Mouse (Mus musculus): ENCODE data around the gene Kynu. TPM values are rescaled to one million over a fixed set of nuclear protein-coding genes. Genes with fewer than 3 reads are reported as not detected.

Kynu gene
- total RNA-seq (2014; fragmentation: Nextera tagmentation) = not detected in 2 replicates
- total RNA-seq (2017) = 0.04 TPM in 1 of 2 replicates, not detected in the other

DNA sequence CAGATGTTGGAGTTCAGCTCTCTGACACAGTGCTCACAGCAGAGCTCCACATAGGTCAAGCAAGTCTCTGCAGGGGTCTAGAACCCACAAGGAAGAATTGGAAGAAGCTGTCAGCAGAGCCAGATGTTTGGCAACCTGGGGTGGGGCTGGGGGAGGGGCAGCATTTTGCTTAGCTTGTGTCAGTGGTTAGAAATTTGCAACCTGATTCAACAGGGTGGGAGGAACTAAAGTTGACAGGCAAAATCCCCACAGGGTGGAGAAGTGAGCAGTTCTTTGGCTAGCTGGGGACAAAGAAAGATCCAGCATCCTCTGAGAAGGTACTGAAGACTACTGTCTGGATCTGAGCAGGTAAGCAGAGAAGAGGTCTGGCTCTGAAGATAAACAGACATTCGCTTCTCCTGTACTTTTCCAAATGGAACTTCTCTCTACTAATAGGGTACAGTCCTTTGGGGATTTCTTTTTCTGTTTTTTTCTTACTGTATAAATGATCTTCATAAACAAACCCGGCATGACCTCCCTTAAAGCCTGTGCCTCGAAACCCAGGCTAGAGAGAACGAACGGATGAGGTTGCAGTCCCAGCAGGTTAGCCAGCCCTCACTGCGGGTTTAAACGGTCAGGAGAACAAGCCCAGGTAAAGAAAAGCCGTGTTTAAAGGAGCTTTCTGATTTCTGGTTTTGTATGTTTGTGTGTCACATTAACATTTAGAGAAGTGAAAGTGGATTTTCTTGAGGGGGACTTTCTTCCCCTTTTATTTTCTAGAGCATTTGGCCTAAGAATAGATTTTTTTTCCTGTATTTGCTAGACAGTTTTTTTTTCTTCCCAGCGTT is at the start of gene Kynu:
TSS of gene Kynu (plus strand) at position 268 of the 827 bp plus-strand sequence.
- peak; percentile 89 for ATAC-seq (replicated peaks; ENCODE audit: poor library complexity, severe bottlenecking)

DNA sequence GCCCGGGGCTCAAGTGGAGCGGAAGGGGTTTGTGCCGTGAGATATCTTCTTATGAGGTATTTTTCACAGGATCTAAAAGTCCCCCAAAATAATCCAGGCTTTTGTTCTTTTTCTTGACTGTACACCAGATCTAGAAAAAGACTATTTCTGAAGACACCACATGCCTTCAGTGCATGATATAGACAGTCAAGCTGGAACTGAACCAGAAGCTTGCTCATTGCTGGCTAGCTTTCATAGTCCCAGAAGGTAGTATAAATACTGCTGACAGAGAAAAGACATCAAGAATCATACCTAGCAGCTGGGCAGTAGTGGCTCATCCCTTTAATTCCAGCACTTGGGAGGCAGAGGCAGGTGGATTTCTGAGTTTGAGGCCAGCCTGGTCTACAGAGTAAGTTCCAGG is 48.9 kb upstream of the Kynu start:
- ATAC-seq (replicated peaks; ENCODE audit: poor library complexity, severe bottlenecking) = no peak

DNA sequence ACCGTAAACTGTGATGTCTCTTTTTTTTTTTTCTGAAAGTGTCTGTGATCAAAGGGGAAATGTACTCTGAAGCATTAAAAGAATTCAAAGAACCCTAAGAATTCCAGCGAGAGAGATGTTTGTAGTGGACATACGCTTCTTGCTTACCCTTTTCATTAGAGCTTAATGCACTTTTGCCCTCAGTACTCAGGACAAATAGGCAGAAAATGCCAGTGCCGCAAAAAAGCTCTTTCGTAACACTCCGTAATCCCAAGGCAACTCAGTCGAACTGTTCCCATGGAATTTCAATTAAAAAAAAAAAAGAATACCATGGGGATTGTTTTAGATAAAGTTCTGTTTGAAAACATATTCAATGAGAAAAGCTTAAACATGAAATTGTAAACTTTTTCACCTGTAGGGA is 41.3 kb upstream of the Kynu start:
- no peak for ATAC-seq (replicated peaks; ENCODE audit: poor library complexity, severe bottlenecking)

DNA sequence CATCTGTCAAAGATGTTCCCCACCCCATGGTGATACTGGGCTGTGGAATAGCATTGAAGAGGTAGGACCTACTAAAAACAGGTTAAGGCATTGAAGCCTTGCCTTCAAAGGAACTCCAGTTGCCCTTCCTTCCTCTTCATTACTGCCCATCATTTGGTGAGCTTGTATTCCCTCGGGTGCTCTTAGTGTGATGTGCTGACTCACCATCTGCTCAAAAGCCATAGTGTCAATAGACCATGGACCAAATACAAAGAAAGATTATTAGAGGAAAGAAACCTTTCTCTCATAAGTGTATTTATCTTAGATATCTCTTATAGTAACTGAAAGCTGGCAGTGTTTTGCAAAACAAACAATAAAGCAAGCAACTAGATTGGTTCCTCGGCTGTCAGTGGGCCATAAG is 20.7 kb upstream of the Kynu start:
- no peak for ATAC-seq (replicated peaks; ENCODE audit: poor library complexity, severe bottlenecking)

DNA sequence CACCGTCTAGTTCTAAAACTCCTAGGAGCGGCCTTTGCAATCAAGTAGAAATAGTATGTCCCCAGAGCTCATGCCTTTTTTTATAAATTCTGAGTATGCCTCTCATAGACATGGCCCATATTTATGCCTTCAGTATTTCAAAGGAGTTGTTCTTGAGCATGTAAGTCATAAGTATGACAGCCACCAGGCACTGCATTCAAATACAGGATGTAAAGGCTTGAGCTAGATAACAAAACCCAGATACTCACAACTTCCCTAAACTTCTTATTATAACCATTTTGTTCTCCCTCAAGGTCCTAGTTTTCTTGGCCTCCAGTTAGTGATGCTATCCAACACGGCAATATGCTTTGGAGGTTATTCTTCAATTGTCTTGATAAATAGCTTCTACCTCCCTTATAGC is 12.5 kb upstream of the Kynu start:
- ATAC-seq (replicated peaks; ENCODE audit: poor library complexity, severe bottlenecking) = no peak

DNA sequence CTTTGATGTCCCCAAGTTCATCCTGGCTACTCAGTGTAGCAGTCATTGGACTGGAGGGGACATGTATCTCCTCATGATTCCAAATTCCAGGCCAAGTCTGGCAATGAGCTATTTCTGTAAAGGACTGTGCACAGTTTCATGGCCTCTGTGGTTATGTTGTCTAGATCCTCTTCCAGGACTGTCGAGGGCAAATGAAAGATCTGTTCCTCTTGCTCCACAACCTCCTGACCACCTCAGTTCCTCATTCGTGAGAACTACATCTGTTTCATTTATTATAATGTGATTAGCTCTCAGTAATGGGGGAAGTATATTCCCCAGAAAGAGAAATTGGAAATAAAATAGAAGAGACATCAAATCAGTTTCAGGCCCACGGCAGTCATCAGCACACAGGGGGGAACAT is 9.5 kb upstream of the Kynu start:
- peak; percentile 99 for ATAC-seq (replicated peaks; ENCODE audit: poor library complexity, severe bottlenecking)

DNA sequence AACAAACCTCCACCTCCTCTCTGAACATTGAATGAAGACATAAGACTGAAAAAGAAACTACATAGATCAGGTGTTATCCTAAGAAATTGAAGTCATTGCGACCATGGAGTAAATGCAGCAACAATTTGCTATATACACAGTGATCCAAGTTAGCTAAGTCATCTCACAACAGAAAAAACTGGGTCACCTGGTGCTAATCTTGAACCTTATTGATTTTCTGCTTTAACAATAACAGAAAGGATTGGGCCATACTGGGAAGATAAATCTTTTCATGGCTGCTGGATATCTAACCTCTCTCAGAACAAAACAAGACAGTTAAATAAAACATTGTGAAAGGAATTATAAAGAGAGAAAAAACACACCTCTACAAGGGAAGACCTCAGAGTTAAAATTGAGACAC is 8.7 kb upstream of the Kynu start:
- ATAC-seq (replicated peaks; ENCODE audit: poor library complexity, severe bottlenecking) = no peak

DNA sequence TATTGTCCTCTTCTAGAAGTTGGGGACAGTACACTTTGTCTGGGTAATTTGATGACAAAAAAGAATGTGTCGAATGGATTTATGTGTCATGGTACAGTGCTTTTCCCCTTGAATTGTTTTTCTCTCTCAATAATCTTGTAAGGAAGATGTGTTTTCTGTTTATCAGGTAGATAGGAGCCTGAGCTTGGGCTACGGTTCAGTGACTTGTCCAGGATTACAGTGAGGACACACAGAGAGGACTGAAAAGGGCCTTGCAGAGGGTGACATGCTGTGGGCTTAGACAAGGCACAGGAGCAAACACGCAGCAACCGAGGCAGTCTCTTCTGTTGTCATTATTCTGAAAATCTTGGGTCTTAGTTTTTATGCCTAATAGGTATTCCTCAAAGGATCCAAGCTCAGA is 913 bp upstream of the Kynu start:
- no peak for ATAC-seq (replicated peaks; ENCODE audit: poor library complexity, severe bottlenecking)

DNA sequence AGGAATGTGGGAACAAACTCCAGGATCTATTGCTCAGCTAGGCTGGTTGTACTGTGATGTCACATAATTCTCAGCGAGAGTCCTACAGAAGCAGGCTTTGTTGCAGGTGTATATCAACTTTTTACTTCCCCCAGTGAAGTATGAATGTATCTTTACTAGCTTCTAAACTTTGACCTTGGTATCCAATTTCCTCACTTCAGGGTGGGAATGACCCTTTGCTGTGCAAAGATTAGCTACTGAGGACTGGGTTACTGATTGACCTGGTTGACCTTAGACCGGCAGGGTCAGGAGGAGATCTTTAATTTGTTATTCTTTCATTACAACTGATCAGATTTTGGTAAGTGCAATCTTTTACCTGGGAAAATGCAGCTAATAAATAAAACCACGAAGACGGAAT is 758 bp downstream of the Kynu start:
- peak; percentile 51 for ATAC-seq (replicated peaks; ENCODE audit: poor library complexity, severe bottlenecking)

DNA sequence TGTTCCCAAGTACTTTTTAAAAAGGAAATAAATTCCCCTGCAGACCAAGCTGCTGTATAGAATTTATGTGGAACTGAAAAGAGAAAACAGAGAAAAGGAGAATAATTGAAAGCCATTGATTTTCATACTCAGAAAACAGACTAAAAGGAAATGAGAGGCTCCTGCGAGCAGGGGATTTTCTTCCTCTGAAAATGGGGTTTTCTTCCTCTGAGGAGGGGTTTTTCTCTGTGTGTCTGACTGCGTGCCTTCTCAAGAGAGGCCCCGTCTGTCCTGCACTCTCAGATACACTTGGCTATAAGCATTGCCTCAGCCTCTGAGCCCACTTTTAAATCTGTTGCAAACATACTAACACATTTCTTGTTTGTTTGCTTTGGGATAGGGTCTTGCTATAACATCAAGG is 1.9 kb downstream of the Kynu start:
- ATAC-seq (replicated peaks; ENCODE audit: poor library complexity, severe bottlenecking) = no peak

DNA sequence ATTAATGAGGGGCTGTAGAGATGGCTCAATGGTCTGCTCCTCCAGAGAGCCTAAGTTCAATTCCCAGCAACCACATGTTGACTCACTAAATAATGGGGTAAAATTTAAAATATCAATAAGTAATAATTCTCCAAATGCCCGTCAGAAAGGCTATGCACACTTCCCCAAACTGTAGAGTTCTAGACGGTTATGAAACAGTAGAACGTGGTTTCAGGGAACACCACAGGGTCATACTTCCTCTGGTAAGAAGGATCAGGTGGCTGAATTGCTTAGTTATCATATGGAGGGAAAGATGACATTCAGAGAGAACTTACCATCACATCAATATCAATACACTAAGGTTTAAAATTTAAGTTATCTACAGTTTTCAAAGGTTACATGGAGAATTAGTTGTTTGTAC is 6.1 kb downstream of the Kynu start:
- peak; percentile 96 for ATAC-seq (replicated peaks; ENCODE audit: poor library complexity, severe bottlenecking)

DNA sequence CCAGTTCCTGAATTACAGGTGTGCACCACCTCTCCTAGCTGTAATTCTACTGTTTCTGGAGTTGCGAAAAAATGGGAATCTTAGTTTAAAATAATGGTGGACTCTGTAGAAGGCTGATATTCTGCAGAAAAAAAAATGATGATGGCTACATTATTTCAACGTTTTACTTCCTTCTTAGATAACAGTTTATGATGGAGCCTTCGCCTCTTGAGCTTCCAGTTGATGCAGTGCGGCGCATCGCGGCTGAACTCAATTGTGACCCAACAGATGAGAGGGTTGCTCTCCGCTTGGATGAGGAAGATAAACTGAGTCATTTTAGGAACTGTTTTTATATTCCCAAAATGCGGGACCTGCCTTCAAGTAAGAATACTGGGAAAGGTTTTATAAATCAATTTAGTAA is 7.7 kb downstream of the Kynu start:
- ATAC-seq (replicated peaks; ENCODE audit: poor library complexity, severe bottlenecking) = no peak

DNA sequence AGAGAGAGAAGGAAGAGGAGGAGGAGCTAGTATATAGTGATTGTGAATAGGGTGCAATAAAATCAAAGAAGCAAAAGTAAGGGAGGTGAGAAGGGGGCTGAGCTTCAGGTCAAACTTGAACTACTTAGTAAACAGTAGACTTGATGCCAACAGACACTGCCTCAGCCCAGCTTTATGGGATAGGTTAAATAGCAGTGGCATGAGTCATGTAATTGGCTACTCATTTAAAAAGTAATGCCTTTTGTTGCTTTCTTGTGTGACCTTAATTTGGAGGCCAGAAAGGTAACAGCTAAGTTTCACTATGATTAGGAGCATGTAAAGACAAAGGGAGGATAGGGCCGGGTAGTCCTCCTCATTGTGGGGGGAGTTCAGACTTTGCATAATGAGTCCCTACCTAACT is 13.3 kb downstream of the Kynu start:
- no peak for ATAC-seq (replicated peaks; ENCODE audit: poor library complexity, severe bottlenecking)

DNA sequence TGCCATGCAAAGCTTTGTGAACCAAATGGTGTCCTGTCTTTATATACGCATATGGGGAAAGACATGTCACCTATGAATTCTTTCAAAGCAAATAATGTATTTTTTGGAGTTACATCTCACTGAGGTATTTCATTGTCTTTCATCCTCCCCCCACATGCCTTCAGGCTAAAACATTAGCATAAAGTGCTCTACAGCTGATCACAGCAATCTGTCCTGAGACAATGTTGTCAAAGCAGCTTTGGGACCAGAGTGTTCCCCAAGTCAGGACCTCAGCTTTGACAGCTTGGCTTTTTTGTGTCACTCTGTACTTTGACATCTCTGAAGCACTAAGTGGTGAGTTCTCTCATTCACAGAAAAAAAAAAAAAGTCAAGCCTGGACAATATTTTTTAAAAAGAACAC is 18.4 kb downstream of the Kynu start:
- ATAC-seq (replicated peaks; ENCODE audit: poor library complexity, severe bottlenecking) = no peak

DNA sequence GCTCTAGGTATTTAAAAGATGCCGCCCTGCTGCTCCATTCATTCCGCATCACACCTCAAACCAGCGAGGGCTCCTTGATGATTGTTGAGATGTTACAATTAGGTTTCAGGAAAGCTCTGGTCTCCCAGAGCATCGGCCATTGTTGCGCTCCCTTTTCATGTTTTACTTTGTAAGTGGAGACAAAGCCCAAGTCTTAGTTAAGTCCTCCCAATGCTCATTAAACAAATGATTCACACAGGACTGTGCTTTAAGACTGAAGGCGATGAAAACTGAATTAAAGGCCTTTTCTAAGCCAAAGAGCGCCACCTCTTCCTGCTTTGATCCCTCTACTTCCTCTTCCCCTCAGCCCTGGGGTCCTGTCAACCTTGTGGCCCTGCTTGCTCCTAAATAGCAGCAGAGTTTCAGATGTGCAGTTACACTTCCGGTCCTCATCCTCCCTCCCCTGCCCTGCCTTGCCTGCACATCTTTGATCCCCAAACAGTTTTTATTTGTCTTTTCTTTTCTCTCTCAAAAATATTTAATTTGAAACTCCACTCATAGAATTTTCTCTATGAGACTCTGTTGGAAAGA is 28.2 kb downstream of the Kynu start:
- ATAC-seq (replicated peaks; ENCODE audit: poor library complexity, severe bottlenecking) = no peak

DNA sequence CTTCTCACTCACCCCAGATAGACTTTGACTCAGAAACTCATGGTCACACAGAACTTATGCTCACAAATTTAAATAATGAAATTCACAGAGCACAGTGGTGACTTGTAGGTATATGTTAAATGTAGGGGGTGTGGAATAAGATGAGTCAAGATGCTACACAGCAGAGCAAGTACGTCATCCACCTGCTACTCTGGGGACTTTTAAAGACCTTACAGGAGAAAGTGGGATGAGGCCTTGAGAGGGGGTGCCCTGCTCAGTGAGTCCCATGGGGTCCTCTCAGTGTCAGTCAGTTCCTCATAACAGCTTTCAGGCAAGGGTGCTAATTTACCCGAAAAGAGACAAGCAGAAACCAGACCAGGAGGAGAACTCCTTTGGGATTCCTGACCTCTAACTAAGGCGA is 30.4 kb downstream of the Kynu start:
- no peak for ATAC-seq (replicated peaks; ENCODE audit: poor library complexity, severe bottlenecking)

DNA sequence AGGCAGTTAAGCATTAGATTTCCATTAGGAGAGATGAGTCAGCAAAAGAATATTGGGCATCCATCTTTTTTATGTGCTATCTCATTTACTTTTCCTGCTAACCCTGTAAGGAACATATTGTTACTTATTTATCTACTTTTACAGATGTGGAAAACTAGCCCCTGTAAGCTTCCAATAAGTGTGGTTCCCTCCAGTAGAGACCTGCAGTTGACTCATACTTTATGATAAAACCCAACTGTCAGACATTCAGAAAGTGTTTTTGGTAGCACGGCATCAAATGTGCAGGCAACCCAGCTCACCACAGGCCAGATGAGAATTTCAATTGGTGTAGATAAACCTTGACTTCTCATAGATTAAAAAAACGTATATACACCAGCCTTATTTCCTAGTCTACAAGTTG is 32.7 kb downstream of the Kynu start:
- no peak for ATAC-seq (replicated peaks; ENCODE audit: poor library complexity, severe bottlenecking)

DNA sequence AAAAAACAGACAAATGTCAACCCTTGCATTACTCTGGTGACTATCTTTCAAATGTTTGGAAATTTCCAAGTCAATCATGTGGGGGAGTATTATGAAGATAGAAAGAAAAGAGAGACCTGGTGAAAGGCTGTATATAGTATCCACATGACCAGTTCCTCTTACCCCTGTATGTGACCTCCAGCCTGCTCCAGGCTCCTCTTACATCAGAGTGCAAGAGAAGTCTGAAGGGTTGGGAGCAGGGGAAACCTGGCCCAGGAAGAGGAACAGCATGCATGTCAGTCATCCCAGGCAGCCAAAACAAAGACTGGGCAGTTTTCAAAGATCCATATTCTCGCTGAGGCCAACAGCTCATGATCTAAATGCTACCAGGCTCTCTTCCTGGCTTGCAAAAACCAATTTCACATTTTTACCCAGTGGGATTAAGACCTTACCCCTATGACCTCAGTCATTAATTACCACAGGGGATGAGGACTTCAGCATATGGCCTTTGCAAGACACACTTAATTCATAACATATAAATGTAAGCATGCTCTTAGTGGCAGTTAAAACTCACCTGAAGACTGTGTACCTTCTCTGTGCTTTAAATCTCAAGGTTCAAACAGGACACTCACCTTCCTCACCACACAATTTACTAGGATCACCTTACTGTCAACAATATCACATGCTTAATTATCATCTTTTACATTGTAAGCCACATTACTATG is 37.0 kb downstream of the Kynu start:
- ATAC-seq (replicated peaks; ENCODE audit: poor library complexity, severe bottlenecking) = no peak

DNA sequence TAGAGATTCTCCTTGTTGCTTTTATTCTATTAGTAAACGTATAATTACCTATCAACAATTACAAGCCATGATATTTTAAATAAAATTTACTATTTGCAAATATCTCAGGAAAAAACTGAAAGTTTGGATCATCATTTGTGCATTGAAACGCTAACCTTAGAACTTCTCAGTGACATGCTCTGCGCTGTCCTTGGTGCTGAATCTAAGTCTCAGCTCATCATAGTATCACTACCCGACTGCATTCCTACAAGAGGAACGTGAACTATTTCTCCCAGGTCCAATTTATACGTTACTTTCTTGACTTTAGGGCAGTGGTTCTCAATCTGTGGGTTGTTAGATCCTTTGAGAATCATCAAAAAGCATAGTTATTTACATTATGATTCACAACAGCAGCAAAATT is 58.4 kb downstream of the Kynu start:
- peak; percentile 48; the same call in 1 of the 2 replicates for ATAC-seq (replicated peaks; ENCODE audit: poor library complexity, severe bottlenecking)

DNA sequence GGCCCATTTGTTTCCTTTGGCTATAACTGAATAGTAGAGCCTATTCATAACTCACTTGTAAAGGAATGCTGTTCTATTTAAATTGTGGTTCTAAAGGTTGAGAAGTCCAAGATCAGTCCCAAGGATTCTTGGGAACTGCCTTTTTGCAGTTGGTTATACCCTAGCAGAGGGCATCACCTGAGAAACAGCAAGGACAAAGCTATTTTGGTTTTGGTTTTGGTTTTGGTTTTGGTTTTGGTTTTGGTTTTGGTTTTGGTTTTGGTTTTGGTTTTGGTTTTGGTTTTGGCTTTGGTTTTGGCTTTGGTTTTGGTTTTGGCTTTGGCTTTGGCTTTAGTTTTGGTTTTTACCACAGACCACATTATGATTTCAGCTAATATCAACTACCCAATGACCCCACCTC is 66.0 kb downstream of the Kynu start:
- ATAC-seq (replicated peaks; ENCODE audit: poor library complexity, severe bottlenecking) = no peak

DNA sequence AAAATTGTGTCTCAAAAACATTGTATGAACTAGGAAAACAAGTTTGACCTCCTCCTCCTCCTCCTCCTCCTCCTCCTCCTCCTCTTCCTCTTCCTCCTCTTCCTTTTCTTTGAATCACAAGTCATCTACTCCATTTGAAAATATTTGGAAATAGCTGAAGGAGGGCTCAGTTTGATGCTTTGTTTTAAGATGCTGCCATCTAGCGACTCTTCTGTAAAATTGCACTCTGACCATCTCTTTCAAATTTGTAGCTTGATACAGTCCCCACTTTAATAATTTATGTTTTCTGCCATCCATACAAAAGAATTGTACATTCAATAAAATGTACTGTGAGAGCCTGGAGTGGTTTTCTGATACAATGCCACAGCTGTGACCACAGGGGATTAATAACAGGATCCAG is 67.7 kb downstream of the Kynu start:
- peak; percentile 52 for ATAC-seq (replicated peaks; ENCODE audit: poor library complexity, severe bottlenecking)

DNA sequence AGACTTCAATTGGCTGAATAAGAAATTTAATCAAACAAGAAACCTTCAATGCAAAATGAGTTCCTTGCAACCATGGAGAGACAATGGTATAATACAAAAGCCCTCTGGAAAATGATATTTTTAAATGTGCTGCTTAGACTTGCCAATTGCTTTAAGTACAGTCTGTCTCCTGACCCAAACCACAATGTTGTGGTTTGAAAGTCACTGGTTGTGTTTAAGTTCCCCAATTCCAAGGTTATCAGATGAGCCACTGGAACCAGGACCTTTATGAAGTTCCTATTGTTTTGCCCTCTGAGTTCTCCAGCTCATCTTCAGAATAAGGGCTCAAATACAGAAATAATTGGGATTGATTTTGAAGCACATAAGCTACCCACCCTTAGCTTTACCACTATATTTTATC is 76.7 kb downstream of the Kynu start:
- peak; percentile 62 for ATAC-seq (replicated peaks; ENCODE audit: poor library complexity, severe bottlenecking)

All from granulocyte monocyte progenitor cell, adult 5-6 weeks (primary cell).